Mouse (Mus musculus): ENCODE measurements around the gene Lipe. TPM values are rescaled to one million over a fixed set of nuclear protein-coding genes. Genes with fewer than 3 reads are reported as not detected.

Gene Lipe
- polyA plus RNA-seq, 1 experiment from 2014 or later = 2.5 TPM

DNA sequence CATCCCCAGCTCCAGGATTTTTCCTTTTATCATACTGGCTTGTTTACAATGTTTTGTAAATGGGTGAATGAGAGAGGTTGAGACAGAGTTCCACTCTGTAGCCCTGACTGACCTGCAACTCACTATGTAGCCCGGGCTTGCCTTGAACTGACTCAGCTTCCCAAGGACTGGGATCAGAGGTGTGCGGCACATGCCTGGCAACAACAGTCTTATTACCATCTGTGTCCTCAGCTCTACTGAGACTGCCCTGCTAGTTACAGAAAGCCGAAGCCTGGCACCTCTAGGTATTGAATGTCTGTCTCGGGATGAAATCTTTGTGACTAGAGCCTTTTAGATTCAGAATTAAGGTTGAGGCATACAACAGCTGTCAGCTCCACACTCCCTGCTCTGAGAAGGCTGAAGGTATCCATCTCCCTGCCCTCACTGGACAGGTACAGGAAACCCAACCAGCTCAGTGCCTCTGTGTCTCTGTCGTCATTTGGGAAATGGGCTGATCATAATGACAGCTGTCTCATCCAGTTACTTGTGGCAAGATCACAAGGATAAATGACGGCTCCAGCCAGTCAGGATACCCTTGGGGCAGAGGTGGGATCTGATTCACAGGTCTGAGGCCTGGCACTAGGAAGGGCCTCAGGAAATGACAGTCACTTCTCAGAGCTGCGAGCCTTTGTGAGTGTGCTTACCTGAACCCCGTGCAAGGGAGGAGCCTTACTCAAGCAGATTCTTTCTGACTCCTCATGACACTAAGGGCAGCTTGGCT lies 4.9 kb downstream of the Lipe start:
- ATAC-seq (ENCODE audit: insufficient read depth, low FRiP score, low TSS enrichment) = no peak
- Histone ChIP-seq H3K9me3 (ENCODE audit: control insufficient read depth, low read length) (no peaks in the 10 kb centered on the region), H3K27ac (ENCODE audit: low read depth, low read length) (no peak overlapping the region), H3K27me3 (ENCODE audit: control insufficient read depth, insufficient read depth, low read length) (no peaks in the 10 kb centered on the region), H3K4me1 (ENCODE audit: control insufficient read depth, insufficient read depth, low read length) (peaks cover 10% of the 10 kb centered on the region), H3K4me3 (ENCODE audit: low read depth, low read length) (no peak overlapping the region; the same call in 1 of the 2 replicates), H3K9ac (ENCODE audit: low read length) (no peak overlapping the region), H3K36me3 (ENCODE audit: control insufficient read depth, insufficient read depth, low read length) (no peaks in the 10 kb centered on the region), H3K4me2 (ENCODE audit: low read depth) (peak overlapping the region; percentile 82; the same call in 1 of the 2 replicates)
- WGBS = 82% methylated on average over 8 of the region's 8 CpGs
- no peak for DNase-seq (ENCODE audit: low spot score)

GRCm38 (mm10) chr7:25392851-25393250 lies 5.7 kb downstream of the Lipe start:
- 54% methylated on average over 7 of the region's 7 CpGs for WGBS
- H3K4me2 ChIP-seq (ENCODE audit: low read depth) = no peak overlapping the region

GRCm38 (mm10) chr7:25391856-25392453 lies 6.6 kb downstream of the Lipe start:
- H3K27me3 ChIP-seq (ENCODE audit: control insufficient read depth, insufficient read depth, low read length) = no peaks in the 10 kb centered on the region
- H3K36me3 ChIP-seq (ENCODE audit: control insufficient read depth, insufficient read depth, low read length) = peaks cover 2% of the 10 kb centered on the region; the same call in 1 of the 2 replicates
- no peaks in the 10 kb centered on the region for H3K9me3 ChIP-seq (ENCODE audit: control insufficient read depth, low read length)
- H3K9ac ChIP-seq (ENCODE audit: low read length) = no peak overlapping the region
- peaks cover 10% of the 10 kb centered on the region for H3K4me1 ChIP-seq (ENCODE audit: control insufficient read depth, insufficient read depth, low read length)
- H3K4me3 ChIP-seq (ENCODE audit: low read depth, low read length) = no peak overlapping the region
- no peak overlapping the region for H3K27ac ChIP-seq (ENCODE audit: low read depth, low read length)
- ATAC-seq (ENCODE audit: insufficient read depth, low FRiP score, low TSS enrichment) (no peak), DNase-seq (ENCODE audit: low spot score) (no peak)
- WGBS = 81% methylated on average over 2 of the region's 2 CpGs
- no peak overlapping the region for H3K4me2 ChIP-seq (ENCODE audit: low read depth)

More at GRCm38 (mm10) chr7:25392851-25393250, 5.7 kb downstream of the Lipe start:
- H3K9ac ChIP-seq (ENCODE audit: low read length) = no peak overlapping the region
- H3K36me3 ChIP-seq (ENCODE audit: control insufficient read depth, insufficient read depth, low read length) = peaks cover 1% of the 10 kb centered on the region; the same call in 1 of the 2 replicates
- H3K27ac ChIP-seq (ENCODE audit: low read depth, low read length) = no peak overlapping the region
- DNase-seq (ENCODE audit: low spot score) = no peak
- no peak overlapping the region for H3K4me3 ChIP-seq (ENCODE audit: low read depth, low read length)
- no peaks in the 10 kb centered on the region for H3K9me3 ChIP-seq (ENCODE audit: control insufficient read depth, low read length)
- no peak for ATAC-seq (ENCODE audit: insufficient read depth, low FRiP score, low TSS enrichment)
- peaks cover 10% of the 10 kb centered on the region for H3K4me1 ChIP-seq (ENCODE audit: control insufficient read depth, insufficient read depth, low read length)
- H3K27me3 ChIP-seq (ENCODE audit: control insufficient read depth, insufficient read depth, low read length) = no peaks in the 10 kb centered on the region

DNA sequence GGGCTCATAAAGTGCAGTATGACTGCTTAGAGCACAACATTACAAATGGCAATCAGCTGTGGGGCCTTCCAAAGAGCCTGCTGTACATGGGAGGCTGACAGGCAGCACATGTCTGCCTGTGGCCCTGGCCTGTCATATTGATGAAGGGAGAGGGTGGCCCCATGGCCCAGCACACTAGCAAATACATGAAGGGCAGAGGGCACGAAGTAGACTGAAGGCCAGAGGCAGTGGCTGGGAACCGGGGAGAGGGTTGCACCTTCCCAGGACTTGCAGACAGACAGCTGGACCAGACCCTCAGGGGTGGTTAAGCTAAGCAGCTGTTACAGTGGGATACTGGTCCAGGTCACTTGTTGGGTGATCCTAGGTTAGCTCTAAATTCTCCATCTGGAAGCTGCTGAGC lies 7.5 kb downstream of the Lipe start:
- Histone ChIP-seq H3K9ac (ENCODE audit: low read length) (no peak overlapping the region), H3K4me1 (ENCODE audit: control insufficient read depth, insufficient read depth, low read length) (peaks cover 10% of the 10 kb centered on the region), H3K36me3 (ENCODE audit: control insufficient read depth, insufficient read depth, low read length) (peaks cover 2% of the 10 kb centered on the region; the same call in 1 of the 2 replicates), H3K4me2 (ENCODE audit: low read depth) (no peak overlapping the region), H3K9me3 (ENCODE audit: control insufficient read depth, low read length) (no peaks in the 10 kb centered on the region), H3K27me3 (ENCODE audit: control insufficient read depth, insufficient read depth, low read length) (no peaks in the 10 kb centered on the region), H3K4me3 (ENCODE audit: low read depth, low read length) (no peak overlapping the region), H3K27ac (ENCODE audit: low read depth, low read length) (no peak overlapping the region)
- DNase-seq (ENCODE audit: low spot score) (no peak), ATAC-seq (ENCODE audit: insufficient read depth, low FRiP score, low TSS enrichment) (no peak)
- 54% methylated on average over 2 of the region's 2 CpGs for WGBS

GRCm38 (mm10) chr7:25390054-25390770 lies 8.3 kb downstream of the Lipe start:
- H3K27ac ChIP-seq (ENCODE audit: low read depth, low read length) = no peak overlapping the region
- H3K9ac ChIP-seq (ENCODE audit: low read length) = no peak overlapping the region
- ATAC-seq (ENCODE audit: insufficient read depth, low FRiP score, low TSS enrichment) = no peak

GRCm38 (mm10) chr7:25388916-25389315 lies 9.6 kb downstream of the Lipe start:
- Histone ChIP-seq H3K27ac (ENCODE audit: low read depth, low read length) (no peak overlapping the region), H3K36me3 (ENCODE audit: control insufficient read depth, insufficient read depth, low read length) (peaks cover 2% of the 10 kb centered on the region; the same call in 1 of the 2 replicates), H3K4me3 (ENCODE audit: low read depth, low read length) (no peak overlapping the region), H3K9me3 (ENCODE audit: control insufficient read depth, low read length) (no peaks in the 10 kb centered on the region), H3K4me1 (ENCODE audit: control insufficient read depth, insufficient read depth, low read length) (peaks cover under 1% of the 10 kb centered on the region; the same call in 1 of the 2 replicates), H3K4me2 (ENCODE audit: low read depth) (no peak overlapping the region), H3K27me3 (ENCODE audit: control insufficient read depth, insufficient read depth, low read length) (no peaks in the 10 kb centered on the region), H3K9ac (ENCODE audit: low read length) (no peak overlapping the region)
- ATAC-seq (ENCODE audit: insufficient read depth, low FRiP score, low TSS enrichment) (no peak), DNase-seq (ENCODE audit: low spot score) (no peak)
- WGBS = 85% methylated on average over 7 of the region's 7 CpGs

More at GRCm38 (mm10) chr7:25390054-25390770, 8.3 kb downstream of the Lipe start:
- H3K4me3 ChIP-seq (ENCODE audit: low read depth, low read length) = no peak overlapping the region
- H3K36me3 ChIP-seq (ENCODE audit: control insufficient read depth, insufficient read depth, low read length) = peaks cover 2% of the 10 kb centered on the region; the same call in 1 of the 2 replicates
- DNase-seq (ENCODE audit: low spot score) = no peak
- H3K4me2 ChIP-seq (ENCODE audit: low read depth) = no peak overlapping the region
- WGBS = 49% methylated on average over 8 of the region's 8 CpGs
- H3K9me3 ChIP-seq (ENCODE audit: control insufficient read depth, low read length) = no peaks in the 10 kb centered on the region
- no peaks in the 10 kb centered on the region for H3K27me3 ChIP-seq (ENCODE audit: control insufficient read depth, insufficient read depth, low read length)
- peaks cover 10% of the 10 kb centered on the region for H3K4me1 ChIP-seq (ENCODE audit: control insufficient read depth, insufficient read depth, low read length)

- Histone ChIP-seq H3K9ac (ENCODE audit: low read length) (no peak overlapping the region), H3K27ac (ENCODE audit: low read depth, low read length) (no peak overlapping the region), H3K9me3 (ENCODE audit: control insufficient read depth, low read length) (no peaks in the 10 kb centered on the region), H3K4me2 (ENCODE audit: low read depth) (no peak overlapping the region), H3K4me3 (ENCODE audit: low read depth, low read length) (no peak overlapping the region), H3K4me1 (ENCODE audit: control insufficient read depth, insufficient read depth, low read length) (no peaks in the 10 kb centered on the region), H3K27me3 (ENCODE audit: control insufficient read depth, insufficient read depth, low read length) (no peaks in the 10 kb centered on the region), H3K36me3 (ENCODE audit: control insufficient read depth, insufficient read depth, low read length) (peaks cover 2% of the 10 kb centered on the region; the same call in 1 of the 2 replicates)
- DNase-seq (ENCODE audit: low spot score) (no peak), ATAC-seq (ENCODE audit: insufficient read depth, low FRiP score, low TSS enrichment) (no peak)
- 94% methylated on average over 18 of the region's 18 CpGs for WGBS
Observed at GRCm38 (mm10) chr7:25387811-25388440, 10.6 kb downstream of the Lipe start.

DNA sequence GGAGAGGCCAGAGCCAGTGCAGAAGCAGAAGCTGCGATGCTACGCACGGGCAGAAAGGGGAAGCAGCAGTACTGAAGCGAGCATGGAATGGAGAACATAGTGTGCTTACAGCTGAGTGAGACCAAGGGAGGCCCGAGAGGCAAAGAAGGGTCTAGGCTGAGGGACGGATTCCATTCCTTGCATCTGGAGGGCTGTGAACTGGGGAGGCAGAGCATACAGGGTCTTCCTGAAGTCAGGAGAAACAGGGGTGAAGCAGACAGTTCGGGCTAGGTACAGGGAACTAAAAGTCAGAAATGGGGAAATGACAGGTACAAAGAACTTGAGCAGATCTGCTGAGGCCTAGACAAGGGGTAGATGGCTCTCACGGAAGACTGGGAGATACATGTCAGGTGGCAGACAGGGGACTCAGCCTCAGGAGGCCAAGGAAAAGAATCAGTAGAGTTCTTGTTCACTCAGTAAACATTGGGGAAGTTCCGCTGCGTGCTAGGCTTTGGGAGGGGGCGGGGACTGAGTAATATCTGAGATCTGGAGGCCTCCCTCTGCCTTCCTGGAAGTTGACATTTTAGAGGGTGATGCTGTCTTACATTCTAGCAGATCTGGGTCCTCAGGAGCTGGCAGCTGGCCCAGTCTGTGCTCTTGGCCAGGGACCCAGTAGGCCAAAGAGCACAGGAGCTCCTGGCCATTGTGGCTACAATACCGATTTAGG lies 12.5 kb downstream of the Lipe start:
- H3K4me3 ChIP-seq (ENCODE audit: low read depth, low read length) = no peak overlapping the region
- H3K4me1 ChIP-seq (ENCODE audit: control insufficient read depth, insufficient read depth, low read length) = no peaks in the 10 kb centered on the region
- ATAC-seq (ENCODE audit: insufficient read depth, low FRiP score, low TSS enrichment) = no peak
- H3K36me3 ChIP-seq (ENCODE audit: control insufficient read depth, insufficient read depth, low read length) = peaks cover 2% of the 10 kb centered on the region; the same call in 1 of the 2 replicates
- no peaks in the 10 kb centered on the region for H3K9me3 ChIP-seq (ENCODE audit: control insufficient read depth, low read length)
- H3K9ac ChIP-seq (ENCODE audit: low read length) = no peak overlapping the region
- no peak overlapping the region for H3K27ac ChIP-seq (ENCODE audit: low read depth, low read length)
- DNase-seq (ENCODE audit: low spot score) = no peak
- no peaks in the 10 kb centered on the region for H3K27me3 ChIP-seq (ENCODE audit: control insufficient read depth, insufficient read depth, low read length)
- 93% methylated on average over 12 of the region's 12 CpGs for WGBS
- H3K4me2 ChIP-seq (ENCODE audit: low read depth) = no peak overlapping the region
